In the genomic region with DNA sequence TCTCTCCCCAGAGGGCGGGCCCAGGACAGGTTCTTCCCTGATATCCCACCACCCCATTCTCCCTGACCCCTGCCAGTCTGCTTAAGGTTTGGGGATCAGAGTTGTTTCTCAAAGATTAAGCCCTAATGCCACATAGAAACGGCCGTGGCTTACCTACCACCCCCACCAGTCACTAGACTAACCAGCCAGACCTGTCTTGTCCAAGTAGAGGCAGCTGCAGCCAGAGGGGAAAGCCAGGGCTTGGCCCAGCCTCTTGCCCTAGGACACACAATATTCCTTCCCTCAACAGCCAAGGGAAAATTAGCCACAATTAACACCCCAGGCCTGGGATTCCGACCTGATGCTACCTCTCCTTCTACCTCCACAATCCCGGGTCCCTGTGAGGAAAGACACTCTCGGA, we compare ENCODE assay signal across 8 mouse cellular contexts. TPM values are rescaled to one million over a fixed set of nuclear protein-coding genes. Genes with fewer than 3 reads are reported as not detected.
A peak's percentile ranks its signal among the peaks of the same experiment; 100 is the strongest.
DNase-seq lines count a peak whose midpoint lies in the region; ATAC-seq and TF ChIP-seq lines count a peak whose summit lies in the region.

No protein-coding gene starts in this region.

- H3K27ac ChIP-seq in left cerebral cortex, adult 2 months, result peak overlapping the region; percentile 91
- peak overlapping the region; percentile 99 for H3K27ac ChIP-seq in embryonic facial prominence, embryonic 12.5 days
- H3K27ac ChIP-seq in intestine, embryonic 16.5 days (ENCODE audit: low read length), result peak overlapping the region; percentile 99
- peak overlapping the region; percentile 99 for H3K27ac ChIP-seq in midbrain, postnatal 0 days (ENCODE audit: low read depth, low read length)

- H3K4me2 ChIP-seq in embryonic facial prominence, embryonic 12.5 days (replicated peaks), result peak overlapping the region; percentile 80
- H3K4me2 ChIP-seq in intestine, embryonic 16.5 days (ENCODE audit: low read depth, low read length), result peak overlapping the region; percentile 95
- peak overlapping the region; percentile 88 for H3K4me2 ChIP-seq in midbrain, postnatal 0 days (ENCODE audit: low read depth, low read length, poor library complexity, severe bottlenecking)

- intact Hi-C loops in left cerebral cortex, adult 2 months (cut with DNase I), result loop anchor here (1.0 to 2.0 kb wide), 3 partner anchors 25 to 51 kb away; partner anchors contain the start of genes Cntrob, Rnf227 and Trappc1

- peaks cover 39% of the 10 kb centered on the region for H3K4me1 ChIP-seq in embryonic facial prominence, embryonic 12.5 days
- peaks cover 31% of the 10 kb centered on the region for H3K4me1 ChIP-seq in intestine, embryonic 16.5 days (ENCODE audit: control insufficient read depth, insufficient read depth, low read length)
- H3K4me1 ChIP-seq in midbrain, postnatal 0 days (ENCODE audit: insufficient read depth, low read length), result peaks cover 12% of the 10 kb centered on the region

- no peak for TF ChIP-seq CTCF in left cerebral cortex, adult 2 months (IDR thresholded peaks at IDR 0.05)
- no peak for TF ChIP-seq CTCF in midbrain, postnatal 0 days (IDR thresholded peaks at IDR 0.05)

- no peaks in the 10 kb centered on the region for H3K27me3 ChIP-seq in embryonic facial prominence, embryonic 12.5 days
- no peaks in the 10 kb centered on the region for H3K27me3 ChIP-seq in intestine, embryonic 16.5 days (replicated peaks; ENCODE audit: control insufficient read depth, insufficient read depth, low read length)
- no peaks in the 10 kb centered on the region for H3K27me3 ChIP-seq in midbrain, postnatal 0 days (ENCODE audit: insufficient read depth, low read length)

- H3K36me3 ChIP-seq in embryonic facial prominence, embryonic 12.5 days, result peaks cover 35% of the 10 kb centered on the region
- H3K36me3 ChIP-seq in intestine, embryonic 16.5 days (ENCODE audit: control insufficient read depth, insufficient read depth, low read length), result peaks cover 16% of the 10 kb centered on the region
- H3K36me3 ChIP-seq in midbrain, postnatal 0 days (ENCODE audit: insufficient read depth, low read length), result peaks cover 30% of the 10 kb centered on the region

- no peak for DNase-seq in left cerebral cortex, adult 2 months (ENCODE audit: extremely low spot score in 1 of 2, low spot score in 2 of 2)
- no peak for DNase-seq in left cerebral cortex, adult 11 months (ENCODE audit: low spot score)
- no peak for DNase-seq in midbrain, postnatal 0 days (ENCODE audit: low spot score)
- no peak for DNase-seq in spleen, postnatal 4 days (ENCODE audit: low spot score in 2 of 2)
- no peak for DNase-seq in kidney, postnatal 14 days
- DNase-seq in thymus, postnatal 14 days, result no peak

- peak overlapping the region; percentile 91 for H3K4me3 ChIP-seq in left cerebral cortex, adult 2 months
- H3K4me3 ChIP-seq in embryonic facial prominence, embryonic 12.5 days, result peak overlapping the region; percentile 93
- H3K4me3 ChIP-seq in intestine, embryonic 16.5 days (ENCODE audit: low read length), result peak overlapping the region; percentile 81
- H3K4me3 ChIP-seq in midbrain, postnatal 0 days (ENCODE audit: low read depth, low read length), result peak overlapping the region; percentile 89

- 15% methylated on average over 6 of the region's 6 CpGs for WGBS in embryonic facial prominence, embryonic 12.5 days
- WGBS in intestine, embryonic 16.5 days, result 16% methylated on average over 6 of the region's 6 CpGs
- WGBS in midbrain, postnatal 0 days, result 19% methylated on average over 6 of the region's 6 CpGs

- no peaks in the 10 kb centered on the region for H3K9me3 ChIP-seq in embryonic facial prominence, embryonic 12.5 days
- no peaks in the 10 kb centered on the region for H3K9me3 ChIP-seq in intestine, embryonic 16.5 days (ENCODE audit: control insufficient read depth, low read length)
- no peaks in the 10 kb centered on the region for H3K9me3 ChIP-seq in midbrain, postnatal 0 days (ENCODE audit: low read length)

- peak overlapping the region; percentile 73 for H3K9ac ChIP-seq in embryonic facial prominence, embryonic 12.5 days
- peak overlapping the region; percentile 72 for H3K9ac ChIP-seq in intestine, embryonic 16.5 days (ENCODE audit: low read depth, low read length)
- peak overlapping the region; percentile 52 for H3K9ac ChIP-seq in midbrain, postnatal 0 days (replicated peaks; ENCODE audit: low read length, poor library complexity, severe bottlenecking)

- ATAC-seq in embryonic facial prominence, embryonic 12.5 days (ENCODE audit: insufficient number of reproducible peaks, insufficient read depth, low FRiP score, low TSS enrichment), result no peak
- peak; percentile 21; the same call in 1 of the 2 replicates for ATAC-seq in intestine, embryonic 16.5 days
- ATAC-seq in midbrain, postnatal 0 days (ENCODE audit: low FRiP score), result no peak

RNA-seq across cellular contexts. Expression of gene Chd3, which starts 3.5 kb away (rescaled TPM):
- 100 to 1,000 TPM; 406 to 416 TPM for total RNA-seq in left cerebral cortex, adult 2 months (2021)
- polyA plus RNA-seq in embryonic facial prominence, embryonic 12.5 days (2016; fragmentation: Nextera tagmentation; extraction: Ambion mirVana), result 130 and 135 TPM in 2 replicates
- polyA plus RNA-seq in intestine, embryonic 16.5 days (2015; fragmentation: Nextera tagmentation; extraction: Ambion mirVana), result 33.4 and 35.5 TPM in 2 replicates
- total RNA-seq in midbrain, postnatal 0 days (2014; rRNA removed), result 284 and 298 TPM in 2 replicates
- polyA plus RNA-seq in midbrain, postnatal 0 days (2015; fragmentation: Nextera tagmentation; extraction: Ambion mirVana), result 51.6 and 58.9 TPM in 2 replicates

RNA-seq across cellular contexts. Expression of gene Rnf227, which starts 25.5 kb away (rescaled TPM):
- 100 to 1,000 TPM; 170 to 181 TPM for total RNA-seq in left cerebral cortex, adult 2 months (2021)
- polyA plus RNA-seq in embryonic facial prominence, embryonic 12.5 days (2016; fragmentation: Nextera tagmentation; extraction: Ambion mirVana), result 24.1 and 25.0 TPM in 2 replicates
- polyA plus RNA-seq in intestine, embryonic 16.5 days (2015; fragmentation: Nextera tagmentation; extraction: Ambion mirVana), result 8.0 and 8.3 TPM in 2 replicates
- total RNA-seq in midbrain, postnatal 0 days (2014; rRNA removed), result 245 and 310 TPM in 2 replicates
- 382 and 383 TPM in 2 replicates for polyA plus RNA-seq in midbrain, postnatal 0 days (2015; fragmentation: Nextera tagmentation; extraction: Ambion mirVana)

RNA-seq across cellular contexts. Expression of gene Naa38, which starts 29.6 kb away (rescaled TPM):
- 100 to 1,000 TPM in 1 of 2 experiments, 10 to 100 TPM in 1; 94.0 to 113 TPM for total RNA-seq in left cerebral cortex, adult 2 months (2021)
- polyA plus RNA-seq in embryonic facial prominence, embryonic 12.5 days (2016; fragmentation: Nextera tagmentation; extraction: Ambion mirVana), result 126 and 129 TPM in 2 replicates
- 168 and 170 TPM in 2 replicates for polyA plus RNA-seq in intestine, embryonic 16.5 days (2015; fragmentation: Nextera tagmentation; extraction: Ambion mirVana)
- 32.6 and 95.9 TPM in 2 replicates for total RNA-seq in midbrain, postnatal 0 days (2014; rRNA removed)
- polyA plus RNA-seq in midbrain, postnatal 0 days (2015; fragmentation: Nextera tagmentation; extraction: Ambion mirVana), result 120 and 147 TPM in 2 replicates

RNA-seq across cellular contexts. Expression of gene Cyb5d1, which starts 29.7 kb away (rescaled TPM):
- total RNA-seq in left cerebral cortex, adult 2 months (2021), result 10 to 100 TPM; 40.7 to 45.6 TPM
- 44.6 and 50.0 TPM in 2 replicates for polyA plus RNA-seq in embryonic facial prominence, embryonic 12.5 days (2016; fragmentation: Nextera tagmentation; extraction: Ambion mirVana)
- polyA plus RNA-seq in intestine, embryonic 16.5 days (2015; fragmentation: Nextera tagmentation; extraction: Ambion mirVana), result 22.6 and 24.0 TPM in 2 replicates
- total RNA-seq in midbrain, postnatal 0 days (2014; rRNA removed), result 16.5 and 22.6 TPM in 2 replicates
- polyA plus RNA-seq in midbrain, postnatal 0 days (2015; fragmentation: Nextera tagmentation; extraction: Ambion mirVana), result 18.2 and 18.8 TPM in 2 replicates

RNA-seq across cellular contexts. Expression of gene Tmem88, which starts 32.3 kb away (rescaled TPM):
- 1 to 10 TPM; 2.9 to 3.8 TPM for total RNA-seq in left cerebral cortex, adult 2 months (2021)
- 18.1 and 21.3 TPM in 2 replicates for polyA plus RNA-seq in embryonic facial prominence, embryonic 12.5 days (2016; fragmentation: Nextera tagmentation; extraction: Ambion mirVana)
- polyA plus RNA-seq in intestine, embryonic 16.5 days (2015; fragmentation: Nextera tagmentation; extraction: Ambion mirVana), result 30.8 and 31.0 TPM in 2 replicates
- total RNA-seq in midbrain, postnatal 0 days (2014; rRNA removed), result 4.4 and 5.7 TPM in 2 replicates
- 5.8 and 6.3 TPM in 2 replicates for polyA plus RNA-seq in midbrain, postnatal 0 days (2015; fragmentation: Nextera tagmentation; extraction: Ambion mirVana)

Comparison
In these comparisons a context has a peak if more than half of its experiments do, and no peak if none do; other contexts are left out.
1. RNA of gene Rnf227, which starts 25.5 kb away (polyA plus RNA-seq): 382 to 383 TPM in midbrain, postnatal 0 days; 24.1 to 25.0 TPM in embryonic facial prominence, embryonic 12.5 days and 8.0 to 8.3 TPM in intestine, embryonic 16.5 days; every median in the first group is over 10 times any median in the second.
2. Peak in every context shown above with its lines, with median percentiles within 50 percentile points of each other: H3K27ac ChIP-seq, H3K4me3 ChIP-seq, H3K4me2 ChIP-seq and H3K9ac ChIP-seq.